Mouse (Mus musculus): ENCODE data around the gene Tyro3. TPM values are rescaled to one million over a fixed set of nuclear protein-coding genes. Genes with fewer than 3 reads are reported as not detected.
A peak's percentile ranks its signal among the peaks of the same experiment; 100 is the strongest.

Gene Tyro3
- polyA plus RNA-seq (2015; fragmentation: Nextera tagmentation; extraction: Ambion mirVana): 12.3 and 13.0 TPM in 2 replicates

DNA sequence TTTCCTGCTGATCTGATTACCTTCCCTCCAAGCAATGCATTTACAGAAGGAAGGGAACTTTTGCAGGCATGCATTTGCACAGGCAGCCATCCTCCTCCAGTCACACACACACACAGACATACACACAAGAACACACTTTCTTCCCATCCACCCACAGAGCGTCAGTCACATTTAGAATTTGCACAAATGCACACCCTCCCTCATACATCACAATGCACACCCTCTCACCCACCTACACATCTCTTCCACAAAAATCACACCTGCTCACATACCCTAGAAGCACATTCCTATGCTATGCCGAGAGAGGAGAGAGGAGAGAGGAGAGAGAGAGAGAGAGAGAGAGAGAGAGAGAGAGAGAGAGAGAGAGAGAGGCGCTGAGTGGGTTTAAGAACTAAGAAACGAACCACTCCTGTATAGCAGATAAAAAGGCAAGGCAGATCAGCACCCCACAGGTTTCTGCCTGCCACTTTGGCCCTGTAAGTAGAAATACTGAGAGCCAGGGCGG lies at the start of gene Tyro3:
Gene Tyro3 (plus strand): TSS at position 455 of the 505 bp plus-strand sequence.
- ATAC-seq (replicated peaks; ENCODE audit: low FRiP score): no peak
- no peaks in the 10 kb centered on the region for H3K36me3 ChIP-seq
- H3K9ac ChIP-seq: no peak within 1 kb of the TSS
- peaks cover 32% of the 10 kb centered on the region for H3K4me1 ChIP-seq
- H3K9me3 ChIP-seq (replicated peaks): no peaks in the 10 kb centered on the region
- no peak within 1 kb of the TSS for H3K27ac ChIP-seq
- no peak within 1 kb of the TSS for H3K4me3 ChIP-seq (replicated peaks)
- WGBS: 71% methylated on average over 5 of the region's 5 CpGs
- peak within 1 kb of the TSS; percentile 99 for H3K4me2 ChIP-seq
- peaks cover 42% of the 10 kb centered on the region for H3K27me3 ChIP-seq

DNA sequence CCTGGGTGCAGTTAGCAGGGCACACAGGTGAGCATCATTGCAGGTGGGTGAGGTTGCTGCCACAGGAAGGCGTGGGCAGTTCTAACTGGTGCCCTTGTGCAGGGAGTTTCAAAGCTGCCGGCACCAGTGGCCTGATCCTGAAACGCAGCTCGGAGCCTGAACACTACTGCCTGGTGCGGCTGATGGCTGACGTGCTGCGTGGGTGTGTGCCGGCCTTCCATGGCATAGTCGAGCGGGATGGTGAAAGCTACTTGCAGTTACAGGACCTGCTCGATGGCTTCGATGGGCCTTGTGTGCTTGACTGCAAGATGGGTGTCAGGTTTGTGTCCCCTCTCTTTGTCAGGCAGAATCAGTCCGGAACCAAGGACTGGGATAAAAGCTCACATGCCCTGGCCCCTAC lies 48.3 kb upstream of the Tyro3 start:
- Histone ChIP-seq H3K27me3 (peaks cover 79% of the 10 kb centered on the region), H3K4me1 (peaks cover 11% of the 10 kb centered on the region), H3K4me3 (replicated peaks) (no peak overlapping the region), H3K27ac (no peak overlapping the region), H3K9ac (no peak overlapping the region), H3K9me3 (replicated peaks) (no peaks in the 10 kb centered on the region), H3K4me2 (no peak overlapping the region), H3K36me3 (no peaks in the 10 kb centered on the region)
- ATAC-seq (replicated peaks; ENCODE audit: low FRiP score): no peak
- WGBS: 72% methylated on average over 13 of the region's 13 CpGs

GRCm38 (mm10) chr2:119757601-119758100 lies 39.9 kb upstream of the Tyro3 start:
- WGBS: 3% methylated on average over 31 of the region's 31 CpGs
- H3K4me3 ChIP-seq (replicated peaks): peak overlapping the region; percentile 62
- peaks cover 21% of the 10 kb centered on the region for H3K4me1 ChIP-seq
- peak; percentile 73 for ATAC-seq (replicated peaks; ENCODE audit: low FRiP score)
- peak overlapping the region; percentile 98 for H3K4me2 ChIP-seq
- H3K27me3 ChIP-seq: peaks cover 89% of the 10 kb centered on the region
- H3K27ac ChIP-seq: no peak overlapping the region
- H3K9ac ChIP-seq: peak overlapping the region; percentile 51
- H3K9me3 ChIP-seq (replicated peaks): no peaks in the 10 kb centered on the region
- H3K36me3 ChIP-seq: no peaks in the 10 kb centered on the region

- Histone ChIP-seq H3K9me3 (replicated peaks) (no peaks in the 10 kb centered on the region), H3K4me3 (replicated peaks) (peak overlapping the region; percentile 62), H3K4me2 (peak overlapping the region; percentile 98), H3K36me3 (peaks cover under 1% of the 10 kb centered on the region; the same call in 1 of the 2 replicates), H3K9ac (peak overlapping the region; percentile 51), H3K4me1 (peaks cover 21% of the 10 kb centered on the region), H3K27me3 (peaks cover 84% of the 10 kb centered on the region), H3K27ac (no peak overlapping the region)
- peak; percentile 62 for ATAC-seq (replicated peaks; ENCODE audit: low FRiP score)
- WGBS: under 1% methylated on average over 75 of the region's 77 CpGs
Measured at GRCm38 (mm10) chr2:119758101-119758843, 39.3 kb upstream of the Tyro3 start.

GRCm38 (mm10) chr2:119758844-119759835 lies 38.4 kb upstream of the Tyro3 start:
- Histone ChIP-seq H3K9me3 (replicated peaks) (no peaks in the 10 kb centered on the region), H3K4me1 (peaks cover 21% of the 10 kb centered on the region), H3K9ac (peak overlapping the region; percentile 51), H3K27ac (no peak overlapping the region), H3K36me3 (peaks cover 9% of the 10 kb centered on the region), H3K27me3 (peaks cover 76% of the 10 kb centered on the region), H3K4me2 (peak overlapping the region; percentile 98), H3K4me3 (replicated peaks) (peak overlapping the region; percentile 62)
- 6% methylated on average over 44 of the region's 44 CpGs for WGBS
- peak; percentile 27 for ATAC-seq (replicated peaks; ENCODE audit: low FRiP score)

DNA sequence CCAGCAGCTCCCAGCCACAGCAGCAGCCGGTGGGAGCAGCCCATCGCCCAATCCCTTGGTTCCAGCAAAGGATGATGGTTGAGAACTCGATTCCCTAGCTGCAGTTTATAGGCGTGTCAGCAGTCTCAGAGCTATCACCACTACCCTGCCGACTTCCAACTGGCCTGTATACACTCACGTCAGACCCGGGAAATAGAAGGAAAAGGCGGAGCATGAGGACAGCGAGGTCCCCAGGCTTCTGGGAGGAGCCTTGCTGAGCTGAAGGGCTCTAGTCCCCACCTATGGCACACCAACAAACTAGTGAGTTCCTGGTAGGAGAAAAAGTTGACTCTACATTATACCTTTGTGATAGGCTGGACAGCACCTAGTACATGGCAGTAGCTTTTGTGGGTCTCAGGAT lies 37.3 kb upstream of the Tyro3 start, which contains the start of gene Ltk:
Gene Ltk (minus strand): TSS at position 181 of the 400 bp plus-strand sequence.
- H3K27ac ChIP-seq: no peak within 1 kb of the TSS
- H3K9me3 ChIP-seq (replicated peaks): no peaks in the 10 kb centered on the region
- peaks cover 69% of the 10 kb centered on the region for H3K27me3 ChIP-seq
- no peak for ATAC-seq (replicated peaks; ENCODE audit: low FRiP score)
- H3K4me1 ChIP-seq: peaks cover 21% of the 10 kb centered on the region
- H3K4me2 ChIP-seq: peak within 1 kb of the TSS; percentile 98; the same call in 1 of the 2 replicates
- WGBS: 10% methylated on average over 9 of the region's 9 CpGs
- H3K36me3 ChIP-seq: peaks cover 20% of the 10 kb centered on the region
- no peak within 1 kb of the TSS for H3K9ac ChIP-seq
- H3K4me3 ChIP-seq (replicated peaks): no peak within 1 kb of the TSS

DNA sequence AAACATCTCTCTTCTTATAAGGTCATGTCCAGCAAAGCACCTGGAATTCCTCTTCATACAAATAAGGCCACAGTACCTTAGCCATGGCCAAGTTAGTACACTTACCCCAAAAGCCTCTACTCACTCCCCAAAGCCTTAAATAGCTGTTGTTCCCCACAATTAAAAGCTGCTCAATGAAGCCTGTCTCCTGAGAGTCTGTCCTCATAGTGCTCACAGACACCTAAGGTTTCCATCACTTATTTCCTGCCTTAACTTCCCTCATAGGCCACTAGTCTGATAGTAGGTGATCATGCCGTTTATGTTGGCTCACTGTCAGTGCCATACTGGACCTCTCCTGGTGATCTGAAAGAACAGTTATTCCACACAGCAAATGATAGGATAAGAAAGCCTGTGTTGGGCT lies 35.3 kb upstream of the Tyro3 start:
- Histone ChIP-seq H3K27ac (no peak overlapping the region), H3K27me3 (peaks cover 52% of the 10 kb centered on the region), H3K4me1 (peaks cover 20% of the 10 kb centered on the region), H3K9me3 (replicated peaks) (no peaks in the 10 kb centered on the region), H3K36me3 (peaks cover 35% of the 10 kb centered on the region), H3K4me2 (no peak overlapping the region), H3K4me3 (replicated peaks) (no peak overlapping the region), H3K9ac (no peak overlapping the region)
- 73% methylated on average over 1 of the region's 1 CpGs for WGBS
- ATAC-seq (replicated peaks; ENCODE audit: low FRiP score): no peak

- ATAC-seq (replicated peaks; ENCODE audit: low FRiP score): no peak
- Histone ChIP-seq H3K27me3 (peaks cover 35% of the 10 kb centered on the region), H3K27ac (no peak overlapping the region), H3K4me2 (no peak overlapping the region), H3K4me3 (replicated peaks) (no peak overlapping the region), H3K9ac (no peak overlapping the region), H3K4me1 (peaks cover 3% of the 10 kb centered on the region), H3K36me3 (peaks cover 47% of the 10 kb centered on the region), H3K9me3 (replicated peaks) (no peaks in the 10 kb centered on the region)
- WGBS: 52% methylated on average over 4 of the region's 4 CpGs
Measured at GRCm38 (mm10) chr2:119763924-119764323, 33.6 kb upstream of the Tyro3 start.

GRCm38 (mm10) chr2:119767246-119767645 lies 30.3 kb upstream of the Tyro3 start:
- no peak for ATAC-seq (replicated peaks; ENCODE audit: low FRiP score)
- H3K36me3 ChIP-seq: peaks cover 80% of the 10 kb centered on the region
- WGBS: 94% methylated on average over 6 of the region's 6 CpGs

GRCm38 (mm10) chr2:119787206-119787883 lies 10.2 kb upstream of the Tyro3 start, which contains the start of gene Rpap1:
Gene Rpap1 (minus strand): TSS chr2:119787537.
- H3K27ac ChIP-seq: peak within 1 kb of the TSS; percentile 90
- peak within 1 kb of the TSS; percentile 77 for H3K4me3 ChIP-seq (replicated peaks)
- under 1% methylated on average over 44 of the region's 44 CpGs for WGBS
- no peaks in the 10 kb centered on the region for H3K27me3 ChIP-seq
- peaks cover 11% of the 10 kb centered on the region; the same call in 1 of the 2 replicates for H3K4me1 ChIP-seq
- peak; percentile 96 for ATAC-seq (replicated peaks; ENCODE audit: low FRiP score)
- peak within 1 kb of the TSS; percentile 59 for H3K9ac ChIP-seq
- peaks cover 21% of the 10 kb centered on the region for H3K36me3 ChIP-seq
- no peaks in the 10 kb centered on the region for H3K9me3 ChIP-seq (replicated peaks)
- H3K4me2 ChIP-seq: peak within 1 kb of the TSS; percentile 79

More at GRCm38 (mm10) chr2:119767246-119767645, 30.3 kb upstream of the Tyro3 start:
- no peak overlapping the region for H3K27ac ChIP-seq
- H3K9ac ChIP-seq: no peak overlapping the region
- no peak overlapping the region for H3K4me2 ChIP-seq
- H3K9me3 ChIP-seq (replicated peaks): no peaks in the 10 kb centered on the region
- H3K4me3 ChIP-seq (replicated peaks): no peak overlapping the region
- no peaks in the 10 kb centered on the region for H3K4me1 ChIP-seq
- peaks cover 5% of the 10 kb centered on the region for H3K27me3 ChIP-seq

DNA sequence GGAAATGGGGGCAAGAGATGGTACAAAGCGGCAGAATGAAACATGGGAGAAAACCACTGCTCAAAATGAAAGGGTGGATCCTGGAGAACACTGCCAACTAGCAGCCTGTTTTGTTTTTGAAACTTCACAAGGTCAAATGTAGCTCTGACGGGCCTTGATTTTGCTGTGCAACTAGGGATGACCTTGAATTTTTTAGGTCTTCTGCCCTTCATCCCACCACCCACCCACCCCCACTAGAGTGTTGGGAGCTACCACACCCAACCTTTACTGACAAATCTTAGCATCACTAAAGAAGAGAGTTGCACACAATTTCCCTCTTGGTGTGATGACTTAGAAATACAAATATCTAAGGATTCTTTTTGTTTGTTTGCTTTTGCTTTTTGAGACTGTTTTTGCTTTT lies 7.5 kb upstream of the Tyro3 start:
- WGBS: 84% methylated on average over 2 of the region's 2 CpGs
- Histone ChIP-seq H3K9ac (no peak overlapping the region), H3K27ac (no peak overlapping the region), H3K4me1 (peaks cover 11% of the 10 kb centered on the region; the same call in 1 of the 2 replicates), H3K4me3 (replicated peaks) (no peak overlapping the region), H3K9me3 (replicated peaks) (no peaks in the 10 kb centered on the region), H3K27me3 (peaks cover 4% of the 10 kb centered on the region; the same call in 1 of the 2 replicates), H3K4me2 (no peak overlapping the region), H3K36me3 (peaks cover 5% of the 10 kb centered on the region)
- ATAC-seq (replicated peaks; ENCODE audit: low FRiP score): no peak

Data from kidney, embryonic 15.5 days (tissue).